Mouse (Mus musculus): Measurements from ENCODE around the gene Scube1.

The Scube1 gene

GRCm38 (mm10) chr15:83594513-83595363 lies 130.1 kb downstream of the Scube1 start, which contains the start of gene Ttll12:
Ttll12 (minus strand) TSS chr15:83595157.
- DNase-seq: peak; percentile 98

- DNase-seq: peak in 1 of 2 experiments; percentile 12
These were observed 130.9 kb downstream of the Scube1 start for GRCm38 (mm10) chr15:83593702-83594512.

DNA sequence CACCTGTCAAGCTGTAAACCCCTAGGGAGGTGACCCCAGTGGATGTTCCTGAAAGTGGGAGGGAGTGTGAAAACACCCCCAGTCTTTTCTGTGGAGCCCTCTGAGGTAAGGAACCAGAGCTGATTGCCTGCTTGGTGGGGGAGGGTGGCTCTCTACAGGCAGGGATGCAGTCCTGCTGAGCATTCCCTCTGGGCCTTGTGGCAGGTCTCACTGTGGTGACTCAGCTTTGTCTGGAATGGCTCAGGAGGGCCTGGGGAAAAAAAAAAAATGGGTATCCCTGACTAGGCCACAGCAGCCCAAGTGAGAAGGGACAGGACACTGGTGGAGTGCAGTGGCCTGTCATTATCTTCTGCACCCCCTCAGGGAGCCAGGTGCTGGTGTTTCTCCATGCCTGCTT lies 131.6 kb downstream of the Scube1 start:
- no peak for DNase-seq

DNA sequence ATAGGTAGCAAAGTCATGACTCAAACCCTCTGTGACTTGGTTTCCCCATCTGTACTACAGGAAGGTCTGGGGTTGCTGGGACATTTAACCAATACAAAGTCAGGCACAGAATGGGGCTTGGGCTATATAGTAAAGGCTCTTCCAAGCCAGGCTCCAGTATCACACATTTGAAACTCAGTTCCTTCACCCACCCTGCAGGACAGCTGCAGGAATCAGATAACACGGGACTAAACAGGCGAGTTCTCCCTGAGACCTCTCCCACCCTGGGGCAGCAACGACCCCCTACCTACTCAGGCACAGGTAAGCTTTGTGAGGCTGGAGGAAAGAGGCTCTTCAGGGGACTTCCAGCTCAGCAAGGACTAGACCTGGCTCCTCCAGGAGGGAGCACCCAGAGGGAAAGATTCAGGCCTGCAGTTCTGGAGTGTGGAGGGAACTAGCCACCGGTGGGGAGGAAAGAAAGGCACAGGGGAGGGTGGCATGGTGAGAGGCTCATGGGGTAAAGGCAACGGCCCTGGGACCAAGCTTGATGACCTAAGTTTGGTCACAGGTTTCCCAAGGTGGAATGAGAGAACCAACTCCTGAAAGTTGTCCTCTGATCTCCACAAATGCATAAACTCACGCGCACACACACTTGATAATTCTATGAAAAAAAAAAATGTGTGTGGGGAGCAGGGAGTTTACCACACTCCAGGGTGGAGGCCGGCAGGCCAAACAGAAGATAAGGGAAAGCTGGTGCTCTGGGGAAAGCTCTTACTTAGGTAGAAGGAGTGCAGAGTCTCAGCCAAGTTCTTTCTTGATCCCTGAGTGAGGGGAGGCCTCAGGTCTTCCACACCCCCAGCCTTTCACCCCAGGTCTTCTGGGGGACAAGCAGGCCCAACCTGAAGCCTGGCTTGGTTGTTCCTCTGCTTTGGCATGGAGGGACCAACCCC lies 132.3 kb downstream of the Scube1 start:
- DNase-seq: no peak

DNA sequence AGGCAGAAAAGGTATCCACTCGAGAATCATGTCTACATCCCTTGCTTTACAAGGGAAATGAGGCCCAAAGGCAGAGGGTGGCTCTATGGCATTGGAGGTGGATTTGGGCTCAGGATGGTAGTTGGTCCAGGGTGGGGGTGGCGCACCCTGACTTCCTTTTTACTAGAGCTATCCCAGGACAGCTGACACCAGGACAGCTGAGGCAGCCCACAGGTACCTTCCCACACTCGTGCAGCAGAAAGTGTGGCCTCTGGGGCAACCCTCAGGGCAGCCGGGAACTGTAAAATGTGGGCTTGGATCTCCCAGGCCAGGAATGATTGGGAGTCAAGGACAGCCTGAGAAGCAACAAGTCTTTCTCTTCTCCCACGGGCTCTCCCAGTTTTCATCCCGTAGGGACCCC lies 133.1 kb downstream of the Scube1 start:
- no peak for DNase-seq

DNA sequence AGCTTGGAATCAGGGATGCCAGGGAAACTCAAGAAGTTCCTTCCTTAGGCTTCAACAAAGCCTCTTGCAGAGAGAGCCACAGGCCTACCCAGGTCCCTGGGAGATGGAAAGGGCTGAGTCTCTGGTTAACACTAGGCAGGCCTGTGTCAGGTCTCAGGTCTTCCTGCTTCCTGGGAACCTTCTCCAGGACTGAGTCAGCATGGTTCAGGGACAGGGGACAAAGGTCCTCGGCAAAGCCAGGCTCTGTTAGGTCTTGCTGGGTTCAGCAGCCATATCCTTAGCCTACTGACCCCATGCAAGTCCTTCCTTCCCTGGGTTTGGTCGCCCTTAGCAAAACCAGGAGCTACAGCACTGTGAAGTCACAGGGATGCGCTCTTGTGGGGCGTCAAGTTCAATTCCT lies 134.0 kb downstream of the Scube1 start:
- DNase-seq: no peak

DNA sequence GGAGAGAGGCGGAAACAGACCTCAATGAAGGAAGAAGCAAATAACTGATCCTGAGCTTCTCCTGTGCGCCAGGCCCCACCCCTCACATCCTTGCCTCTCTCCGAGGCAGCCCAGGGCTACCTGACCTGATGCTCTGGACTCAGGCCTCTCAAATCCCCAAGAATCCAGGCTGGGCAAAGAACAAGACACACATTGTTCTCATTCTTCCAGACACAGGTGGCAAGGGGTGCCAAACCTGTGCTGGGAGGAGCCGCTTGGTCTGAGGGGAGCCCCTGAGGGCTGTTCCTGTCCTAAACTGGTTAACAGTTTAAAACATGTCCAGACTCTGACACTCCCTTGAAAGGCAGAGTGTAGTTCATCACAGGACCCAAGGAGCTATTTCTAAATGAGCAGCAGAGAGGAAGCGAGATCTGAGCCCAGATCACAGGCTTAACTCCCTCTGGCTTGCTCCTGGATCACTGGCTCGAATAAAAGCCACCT lies 140.0 kb downstream of the Scube1 start:
- DNase-seq: no peak

DNA sequence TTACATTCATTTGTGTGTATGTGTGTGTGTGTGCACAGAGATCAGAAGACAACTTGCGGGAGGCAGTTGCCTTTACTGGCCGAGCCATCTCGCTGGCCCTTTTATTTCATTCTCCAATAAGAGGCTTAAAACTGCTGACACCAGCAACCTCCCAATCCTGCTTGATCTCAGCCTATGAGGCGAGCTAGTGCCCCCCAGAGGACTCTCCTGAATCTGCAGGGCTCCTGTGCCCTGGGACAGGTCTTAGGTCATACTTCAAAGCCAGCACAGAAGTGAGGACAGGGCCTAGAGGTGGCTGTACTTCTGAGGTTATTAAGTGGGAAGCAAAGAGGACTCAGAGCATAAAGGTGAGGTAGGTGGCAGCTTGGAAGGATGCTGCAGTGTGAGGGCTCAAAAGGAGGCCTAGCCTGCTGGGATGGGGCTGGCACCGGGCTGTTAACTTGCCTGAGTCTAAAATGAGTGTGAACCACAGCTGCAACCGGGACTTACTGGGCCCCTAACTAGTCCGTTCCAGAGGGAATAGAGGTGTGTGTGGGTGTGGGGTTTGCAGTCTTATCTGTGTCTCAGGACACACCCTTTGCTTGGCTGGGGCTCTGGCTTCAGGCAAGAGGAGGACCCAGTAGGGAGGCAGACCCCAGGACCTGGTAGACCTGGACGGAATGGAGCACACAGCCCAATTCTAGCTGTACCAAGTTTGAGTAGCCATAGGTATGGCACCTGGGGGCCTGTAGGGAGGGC lies 141.2 kb downstream of the Scube1 start:
- peak; percentile 26 to 52 for DNase-seq

DNA sequence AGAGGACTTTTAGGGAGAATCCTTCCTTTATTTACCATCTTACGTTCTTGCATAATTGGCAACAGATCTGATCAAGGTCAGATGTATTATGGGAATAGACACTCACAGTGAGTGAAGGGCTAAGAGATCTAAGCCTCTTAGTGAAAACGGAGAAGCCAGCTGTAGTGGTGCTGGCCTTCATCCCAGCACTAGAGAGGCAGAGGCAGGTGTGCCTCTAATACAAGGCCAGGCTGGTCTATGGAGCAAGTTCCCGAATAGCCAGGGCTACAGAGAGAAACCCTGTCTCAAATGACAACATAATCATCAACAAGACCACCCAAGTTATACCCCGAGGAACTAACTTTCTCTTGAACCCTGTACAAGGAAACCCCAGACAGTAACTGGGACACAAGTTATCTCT lies 141.9 kb downstream of the Scube1 start:
- DNase-seq: no peak

DNA sequence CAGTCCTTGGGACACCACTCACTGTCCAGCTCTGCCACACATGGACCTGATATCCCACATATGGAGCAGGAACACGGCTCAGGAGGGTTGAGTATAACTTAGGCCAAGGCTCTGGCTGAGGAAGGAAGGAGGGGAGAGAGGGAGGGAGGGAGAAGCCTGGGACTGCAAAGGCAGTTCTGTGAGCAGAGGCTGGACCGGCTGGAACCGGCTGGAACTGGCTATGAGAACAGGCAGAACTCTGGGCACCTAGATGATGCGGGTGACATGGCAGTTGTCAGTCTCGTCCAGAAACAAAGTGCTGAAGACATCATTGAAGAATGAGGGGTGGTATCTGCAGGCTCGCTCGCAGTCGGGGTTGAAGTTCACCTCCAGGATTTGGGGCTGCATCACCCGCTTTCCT lies 148.2 kb downstream of the Scube1 start:
- DNase-seq: no peak

DNA sequence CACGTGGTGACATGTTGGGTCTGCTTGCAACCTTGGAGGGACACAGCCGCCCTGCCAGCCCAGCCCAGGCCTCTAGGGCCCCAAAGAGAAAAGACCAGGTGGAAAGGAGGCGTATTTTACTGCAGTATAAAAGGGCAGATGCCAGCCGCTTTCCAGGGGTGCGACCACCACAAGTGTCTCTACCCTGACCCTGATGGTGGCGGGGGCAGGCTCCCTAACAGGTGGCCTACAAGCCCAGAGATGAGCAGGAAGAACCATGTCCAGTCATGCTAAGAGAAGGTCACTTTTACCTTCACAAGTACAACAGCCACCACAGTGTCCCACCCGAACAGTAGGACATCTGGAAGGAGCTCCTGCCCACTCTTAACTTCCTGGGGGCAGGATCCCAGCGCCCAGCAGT lies 149.3 kb downstream of the Scube1 start:
- DNase-seq: no peak

DNA sequence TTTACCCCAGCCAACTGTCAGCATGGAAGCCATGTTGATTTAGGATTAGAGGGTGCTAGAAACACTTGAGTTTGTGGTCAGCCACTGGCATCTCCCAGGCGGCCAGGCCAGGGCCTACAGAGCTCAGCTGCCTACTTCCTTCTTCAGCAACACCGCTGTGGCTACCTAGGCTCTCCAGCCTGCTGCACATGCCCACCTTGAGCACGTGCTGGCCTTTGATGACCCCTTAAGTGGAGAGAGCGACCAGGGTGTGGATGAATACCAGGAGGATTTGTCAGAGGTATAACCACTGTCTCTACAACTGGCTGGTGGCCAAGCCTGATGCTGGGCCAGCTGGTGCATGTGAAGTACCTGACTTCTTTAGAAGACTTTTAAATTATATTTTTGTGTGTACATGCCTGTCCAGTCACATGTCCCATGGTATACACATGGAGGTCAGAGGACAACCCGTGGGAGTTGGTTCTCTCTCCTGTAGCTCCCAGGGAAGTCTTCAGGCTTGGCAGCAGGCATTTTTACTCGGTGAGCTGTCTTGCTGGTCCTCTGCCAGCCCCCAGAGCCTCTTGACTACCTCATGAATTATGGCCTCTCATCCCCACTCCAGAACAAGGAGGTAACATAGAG lies 150.0 kb downstream of the Scube1 start:
- DNase-seq: no peak

- peak; percentile 47 to 68 for DNase-seq
These were observed 151.2 kb downstream of the Scube1 start for GRCm38 (mm10) chr15:83573606-83574005.

DNA sequence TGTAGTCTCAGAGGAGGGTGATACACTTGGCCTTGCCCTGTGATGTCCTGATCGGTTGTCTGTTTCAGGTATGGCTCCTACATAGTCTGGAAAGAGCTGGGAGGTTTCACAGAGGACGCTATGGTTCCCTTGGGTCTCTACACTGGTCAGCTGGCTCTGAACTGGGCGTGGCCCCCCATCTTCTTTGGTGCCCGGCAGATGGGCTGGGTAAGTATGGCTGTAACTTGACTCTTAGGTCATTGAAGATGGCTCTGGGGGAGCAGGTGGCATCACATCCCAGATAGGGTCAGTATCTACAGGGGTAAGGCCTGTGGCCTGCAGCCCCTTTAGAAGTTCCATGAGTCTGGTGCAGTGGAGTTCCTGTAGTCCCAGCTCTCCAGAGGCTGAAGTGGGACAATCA lies 152.7 kb downstream of the Scube1 start:
- DNase-seq: no peak

DNA sequence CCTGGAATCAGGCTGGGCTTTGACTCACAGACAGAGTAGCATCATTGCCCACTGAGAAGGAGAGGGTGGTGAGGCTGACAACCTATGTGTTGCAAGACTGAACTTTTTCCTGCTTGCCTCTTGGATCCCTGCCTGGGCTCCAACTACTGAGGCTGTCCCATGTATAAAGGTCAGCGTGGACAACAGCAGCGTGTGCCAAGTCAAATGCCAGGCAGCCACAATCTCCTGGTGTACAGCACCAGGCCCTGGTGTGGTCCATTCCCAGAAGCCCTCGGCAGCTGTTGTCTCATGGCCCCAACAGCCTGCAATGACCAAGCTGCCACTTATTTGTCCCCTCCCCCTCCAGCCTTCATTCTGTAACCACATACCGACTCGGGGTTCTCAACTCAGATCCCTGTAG lies 153.2 kb downstream of the Scube1 start:
- DNase-seq: no peak

- no peak for DNase-seq
These were observed 154.2 kb downstream of the Scube1 start for GRCm38 (mm10) chr15:83570641-83571040.

DNA sequence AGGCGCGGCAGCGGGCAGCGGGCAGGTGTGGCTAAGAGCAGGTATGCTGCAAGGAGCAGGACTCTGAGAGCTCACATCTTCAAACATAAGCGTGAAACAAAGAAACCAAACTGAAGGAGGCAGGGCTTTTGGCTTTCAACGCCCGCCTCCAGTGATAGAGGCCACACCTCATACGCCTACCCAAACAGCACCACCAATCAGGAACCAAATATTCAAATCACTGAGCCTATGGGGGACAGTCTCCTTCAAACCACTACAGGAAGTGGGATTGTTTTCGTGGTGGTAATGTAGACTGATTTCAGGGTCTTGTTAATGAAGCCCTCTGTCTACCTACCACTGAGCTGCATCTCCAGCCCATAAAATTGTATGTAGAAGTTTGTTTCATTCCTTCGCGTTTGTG lies 155.1 kb downstream of the Scube1 start:
- no peak for DNase-seq

GRCm38 (mm10) chr15:83568544-83568943 lies 156.3 kb downstream of the Scube1 start:
- no peak for DNase-seq

DNA sequence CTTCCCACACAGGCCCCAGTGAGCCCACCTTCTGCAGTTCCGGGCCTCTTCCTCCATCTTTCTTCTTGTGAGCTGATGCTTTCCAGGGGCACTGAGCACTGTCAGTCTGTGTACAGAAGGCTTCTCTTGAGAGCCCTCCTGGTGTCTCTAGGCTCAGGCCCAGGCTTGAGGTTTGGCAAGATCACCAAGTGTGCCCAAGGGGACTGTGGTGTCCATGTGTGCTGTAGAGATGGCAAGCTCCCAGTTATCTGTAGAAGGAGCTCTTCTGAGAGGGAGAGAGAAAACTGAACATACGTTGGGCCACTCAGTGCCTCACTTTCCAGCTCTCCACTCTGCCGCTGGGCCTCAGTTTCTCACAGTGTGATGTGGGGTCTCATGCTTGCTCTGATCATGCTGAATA lies 157.1 kb downstream of the Scube1 start:
- DNase-seq: no peak

- DNase-seq: no peak
These were observed 158.8 kb downstream of the Scube1 start for GRCm38 (mm10) chr15:83566006-83566405.

DNA sequence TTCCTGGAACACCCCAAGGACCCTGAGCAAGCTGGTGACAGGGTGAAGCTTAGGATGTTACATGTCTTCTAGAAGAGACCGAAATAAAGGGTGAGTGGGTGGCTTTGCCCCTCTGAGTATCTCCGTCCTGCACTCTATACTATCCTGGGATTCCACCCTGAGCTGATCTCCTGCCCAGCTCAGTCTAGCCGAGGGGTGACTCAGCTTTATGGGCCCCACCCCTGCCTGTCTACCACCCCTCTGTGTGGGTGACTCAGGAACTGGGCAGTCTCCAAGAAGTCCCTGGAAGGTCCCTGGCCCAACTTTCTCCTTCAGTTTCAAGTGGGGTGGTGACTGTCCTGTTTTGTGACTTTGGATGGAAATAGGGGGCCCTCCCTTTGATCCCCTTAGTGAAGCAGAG lies 159.4 kb downstream of the Scube1 start:
- DNase-seq: no peak

Measured in cerebellum, postnatal 14 days (tissue).